Mouse (Mus musculus) forebrain, embryonic 13.5 days (tissue): ENCODE measurements around the gene Pctp. TPM values are rescaled to one million over a fixed set of nuclear protein-coding genes. Genes with fewer than 3 reads are reported as not detected.
A peak's percentile ranks its signal among the peaks of the same experiment; 100 is the strongest.

ENCODE experiments used
- ATAC-seq: fragments of 200-750 bp; cut with Nextera tagmentation; 2 replicates; pipeline ENCODE4 v1.8.0; 2017
- H3K27ac ChIP-seq: fragments of 300-500 bp; sonication (generic); 2 replicates; pipeline ENCODE4 v1.5.1; 2015; ENCODE audit warnings: inconsistent platforms, mild to moderate bottlenecking, moderate library complexity
- H3K27me3 ChIP-seq: fragments of 300-500 bp; sonication (generic); 2 replicates; pipeline ENCODE4 v1.6.1; 2015; ENCODE audit warnings: mild to moderate bottlenecking, inconsistent platforms
- H3K36me3 ChIP-seq: fragments of 300-500 bp; sonication (generic); 2 replicates; pipeline ENCODE4 v1.6.1; 2015; ENCODE audit warnings: mild to moderate bottlenecking, inconsistent platforms; ENCODE audit not compliant: poor library complexity, severe bottlenecking
- H3K4me1 ChIP-seq: fragments of 300-500 bp; sonication (generic); 2 replicates; pipeline ENCODE4 v1.6.1; 2015; ENCODE audit warnings: inconsistent platforms
- H3K4me2 ChIP-seq: fragments of 300-500 bp; sonication (generic); 2 replicates; pipeline ENCODE4 v1.6.1; 2015; ENCODE audit warnings: inconsistent platforms, mild to moderate bottlenecking, moderate library complexity
- H3K4me3 ChIP-seq: fragments of 300-500 bp; sonication (generic); 2 replicates; pipeline ENCODE4 v1.5.1; 2015; ENCODE audit warnings: mild to moderate bottlenecking, inconsistent platforms
- H3K9ac ChIP-seq: fragments of 300-500 bp; sonication (generic); 2 replicates; pipeline ENCODE4 v1.6.1; 2015; ENCODE audit warnings: mild to moderate bottlenecking, inconsistent platforms
- H3K9me3 ChIP-seq: fragments of 300-500 bp; sonication (generic); replicated peaks from 2 replicates; pipeline ENCODE4 v1.6.1; 2016; ENCODE audit warnings: inconsistent platforms
- WGBS: fragments of 180-500 bp; shearing (Covaris S2); methylation state at CpG from one replicate; pipeline ENCODE4 v1.1.7; 2015; 5-methylcytosine and 5-hydroxymethylcytosine counted together
- polyA plus RNA-seq: library from polyadenylated mRNA; unstranded; fragments of >200 nt; fragmentation: Nextera tagmentation; extraction: Ambion mirVana; gene quantifications from 2 replicates; pipeline ENCODE4 v1.2.1, GENCODE M21; 2015

Pctp gene
- polyA plus RNA-seq, 1 experiment from 2014 or later: 2.6 TPM

DNA sequence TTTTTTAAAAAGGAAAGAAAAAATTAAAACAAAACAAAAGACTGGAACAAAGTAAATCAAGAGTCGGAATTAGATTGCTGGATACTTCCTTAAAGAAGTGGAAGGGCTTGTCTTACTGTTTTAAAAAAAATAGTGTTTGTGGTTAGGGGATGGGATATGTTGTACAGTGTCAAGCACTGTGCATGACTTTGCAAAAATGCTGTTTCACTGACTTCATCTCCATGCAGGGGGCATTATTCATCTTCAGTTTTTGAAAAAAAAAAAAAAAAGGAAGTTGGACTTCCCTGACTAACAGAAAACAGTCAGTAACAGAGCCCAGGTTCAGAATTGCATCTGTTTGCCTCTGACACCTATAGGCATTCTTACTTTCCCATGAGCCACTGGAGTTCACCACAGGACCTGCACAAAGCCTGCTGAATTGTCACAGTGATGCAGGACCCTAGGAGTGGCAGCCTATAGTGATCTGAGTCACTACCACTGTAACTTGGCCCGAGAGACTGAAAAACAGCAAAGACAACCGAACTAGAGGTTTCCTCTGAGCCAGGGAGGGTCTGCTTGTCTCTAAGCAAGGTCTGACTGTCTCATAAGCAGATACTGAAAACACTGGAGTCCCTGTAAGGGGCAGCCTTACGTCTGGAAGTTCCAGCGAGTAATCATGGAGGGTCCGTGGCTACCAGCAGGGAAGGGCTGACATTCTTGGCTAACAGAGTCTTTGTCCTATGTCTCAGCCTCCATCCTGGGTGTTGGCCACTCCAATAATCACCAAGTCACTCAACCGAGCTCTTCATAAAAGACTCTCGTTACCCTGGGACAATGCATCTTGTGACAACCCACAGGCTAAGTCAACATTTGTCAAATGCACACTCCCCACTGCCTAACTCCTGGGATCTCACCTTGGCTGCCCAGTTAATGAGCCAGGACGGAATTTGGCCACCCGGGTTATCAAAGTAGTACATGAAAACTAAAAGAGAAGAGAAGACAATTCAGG lies 17.2 kb downstream of the Pctp start:
- H3K36me3 ChIP-seq: no peaks in the 10 kb centered on the region
- no peak for ATAC-seq
- H3K27me3 ChIP-seq: no peaks in the 10 kb centered on the region
- H3K27ac ChIP-seq: no peak overlapping the region
- H3K4me3 ChIP-seq: no peak overlapping the region
- H3K4me2 ChIP-seq: no peak overlapping the region
- H3K9me3 ChIP-seq: no peaks in the 10 kb centered on the region
- WGBS: 26% methylated on average over 10 of the region's 10 CpGs
- no peaks in the 10 kb centered on the region for H3K4me1 ChIP-seq
- no peak overlapping the region for H3K9ac ChIP-seq

DNA sequence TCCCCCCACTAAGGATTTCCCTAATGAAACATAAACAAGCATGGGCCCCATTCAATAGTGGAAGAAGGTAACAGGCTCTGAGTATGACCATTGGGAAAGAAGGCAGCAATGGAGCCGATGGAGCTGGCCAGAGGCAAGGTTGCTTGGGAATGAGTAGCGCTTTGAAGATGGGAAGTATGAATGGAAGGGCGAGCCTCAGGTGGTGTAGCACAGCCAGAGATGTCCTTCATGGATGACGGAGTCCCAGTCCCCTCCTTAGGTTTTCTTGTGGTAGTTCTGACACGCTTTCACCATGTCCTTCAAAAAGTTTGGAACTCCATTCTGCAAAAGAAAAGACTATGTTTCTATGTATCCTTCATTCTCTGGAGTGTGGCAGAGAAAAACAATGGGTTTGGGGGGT lies 18.3 kb downstream of the Pctp start:
- no peaks in the 10 kb centered on the region for H3K27me3 ChIP-seq
- no peak overlapping the region for H3K9ac ChIP-seq
- WGBS: 92% methylated on average over 5 of the region's 5 CpGs
- H3K9me3 ChIP-seq: no peaks in the 10 kb centered on the region
- no peaks in the 10 kb centered on the region for H3K36me3 ChIP-seq
- H3K4me2 ChIP-seq: no peak overlapping the region
- ATAC-seq: no peak
- H3K4me1 ChIP-seq: no peaks in the 10 kb centered on the region
- no peak overlapping the region for H3K4me3 ChIP-seq
- no peak overlapping the region for H3K27ac ChIP-seq

DNA sequence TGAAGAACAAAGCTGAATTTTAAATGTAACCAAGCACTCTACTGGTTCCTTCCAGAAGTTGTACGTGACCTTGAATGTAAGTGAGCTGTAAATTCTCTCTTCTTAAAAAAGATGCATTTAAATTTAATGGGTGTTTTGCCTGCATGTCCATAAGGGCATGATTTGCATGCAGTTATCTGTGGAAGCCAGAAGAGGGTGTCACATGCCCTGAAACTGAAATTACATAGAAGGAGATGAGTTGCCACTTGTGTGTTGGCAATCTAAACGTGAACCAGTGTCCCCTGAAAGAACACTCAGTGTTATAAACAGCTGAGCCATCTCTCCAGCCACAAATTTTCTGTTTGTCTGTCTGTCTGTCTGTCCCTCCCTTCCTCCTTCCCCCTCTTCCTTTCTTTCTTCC lies 19.8 kb downstream of the Pctp start:
- Histone ChIP-seq H3K4me2 (no peak overlapping the region), H3K9me3 (no peaks in the 10 kb centered on the region), H3K9ac (no peak overlapping the region), H3K36me3 (no peaks in the 10 kb centered on the region), H3K4me3 (no peak overlapping the region), H3K27me3 (no peaks in the 10 kb centered on the region), H3K27ac (no peak overlapping the region), H3K4me1 (peaks cover 10% of the 10 kb centered on the region)
- WGBS: 72% methylated on average over 2 of the region's 2 CpGs
- no peak for ATAC-seq

DNA sequence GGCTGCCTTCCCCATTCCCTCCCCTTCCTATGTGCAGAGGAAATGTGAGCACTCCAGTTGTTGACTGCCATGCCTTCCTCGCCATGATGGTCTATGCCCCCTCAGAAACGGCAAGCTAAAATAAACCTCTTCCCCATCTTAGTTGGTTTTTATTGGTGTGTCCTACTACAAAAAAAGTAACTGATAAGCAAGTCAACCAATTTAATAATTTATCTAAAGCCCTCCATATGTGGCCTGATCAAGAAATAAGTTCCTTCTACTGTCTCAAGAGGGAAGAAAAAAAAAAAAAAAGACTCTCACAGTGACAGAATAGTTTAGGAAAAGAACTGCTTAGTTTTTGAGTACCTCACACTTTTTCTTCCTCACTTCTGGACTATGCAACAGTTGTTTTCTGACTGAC lies 22.6 kb downstream of the Pctp start:
- Histone ChIP-seq H3K27me3 (no peaks in the 10 kb centered on the region), H3K4me2 (no peak overlapping the region), H3K36me3 (no peaks in the 10 kb centered on the region), H3K4me1 (peaks cover 14% of the 10 kb centered on the region), H3K27ac (no peak overlapping the region), H3K9me3 (no peaks in the 10 kb centered on the region), H3K9ac (no peak overlapping the region), H3K4me3 (no peak overlapping the region)
- ATAC-seq: no peak
- WGBS: 96% methylated on average over 2 of the region's 2 CpGs

GRCm38 (mm10) chr11:89978914-89979818 lies 23.5 kb downstream of the Pctp start:
- H3K9ac ChIP-seq: no peak overlapping the region
- H3K36me3 ChIP-seq: no peaks in the 10 kb centered on the region
- no peak overlapping the region for H3K27ac ChIP-seq
- no peaks in the 10 kb centered on the region for H3K9me3 ChIP-seq
- 75% methylated on average over 11 of the region's 11 CpGs for WGBS
- peaks cover 14% of the 10 kb centered on the region for H3K4me1 ChIP-seq
- H3K4me3 ChIP-seq: no peak overlapping the region
- H3K4me2 ChIP-seq: no peak overlapping the region
- no peak for ATAC-seq
- H3K27me3 ChIP-seq: no peaks in the 10 kb centered on the region

GRCm38 (mm10) chr11:89978353-89978831 lies 24.3 kb downstream of the Pctp start:
- Histone ChIP-seq H3K9me3 (no peaks in the 10 kb centered on the region), H3K4me3 (no peak overlapping the region), H3K4me1 (peaks cover 14% of the 10 kb centered on the region), H3K27me3 (no peaks in the 10 kb centered on the region), H3K4me2 (0 out of 2 replicates have a peak overlapping the region, but pooled peaks have one; percentile 4), H3K27ac (no peak overlapping the region), H3K36me3 (no peaks in the 10 kb centered on the region), H3K9ac (no peak overlapping the region)
- WGBS: 23% methylated on average over 11 of the region's 11 CpGs
- peak; percentile 10; the same call in 1 of the 2 replicates for ATAC-seq

DNA sequence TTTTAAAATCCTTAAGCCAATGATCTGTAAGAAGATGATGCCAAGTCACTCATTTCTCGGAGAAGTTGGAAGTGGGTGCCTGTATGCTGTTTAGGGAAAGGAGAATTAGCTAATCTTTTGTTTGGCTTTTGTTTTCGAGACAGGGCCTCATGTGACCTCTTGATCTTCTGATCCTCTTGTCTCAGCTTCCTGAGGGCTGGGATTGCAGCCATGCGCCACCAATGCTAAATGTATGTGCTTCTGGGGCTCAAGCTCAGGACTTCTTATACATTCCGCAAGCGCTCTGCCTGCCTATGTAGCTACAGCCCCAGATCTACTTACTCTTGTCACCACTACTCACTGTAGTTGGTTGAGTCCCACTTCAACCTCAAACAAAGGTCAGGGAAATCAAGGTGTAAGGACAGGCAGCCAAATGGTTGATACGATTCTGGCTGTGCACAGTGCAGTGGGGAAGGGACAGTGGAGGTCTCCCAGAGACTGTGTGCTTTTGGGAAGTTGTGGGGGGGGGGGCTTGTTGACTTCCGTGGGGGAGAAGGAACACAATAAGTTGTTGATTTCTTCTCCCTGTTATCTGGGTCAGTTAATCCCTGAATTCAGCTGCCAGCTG lies 24.8 kb downstream of the Pctp start:
- Histone ChIP-seq H3K4me1 (peaks cover 14% of the 10 kb centered on the region), H3K4me2 (0 out of 2 replicates have a peak overlapping the region, but pooled peaks have one; percentile 4), H3K27ac (no peak overlapping the region), H3K36me3 (no peaks in the 10 kb centered on the region), H3K9me3 (no peaks in the 10 kb centered on the region), H3K9ac (no peak overlapping the region), H3K4me3 (no peak overlapping the region), H3K27me3 (no peaks in the 10 kb centered on the region)
- peak; percentile 36; the same call in 1 of the 2 replicates for ATAC-seq
- 29% methylated on average over 7 of the region's 7 CpGs for WGBS

DNA sequence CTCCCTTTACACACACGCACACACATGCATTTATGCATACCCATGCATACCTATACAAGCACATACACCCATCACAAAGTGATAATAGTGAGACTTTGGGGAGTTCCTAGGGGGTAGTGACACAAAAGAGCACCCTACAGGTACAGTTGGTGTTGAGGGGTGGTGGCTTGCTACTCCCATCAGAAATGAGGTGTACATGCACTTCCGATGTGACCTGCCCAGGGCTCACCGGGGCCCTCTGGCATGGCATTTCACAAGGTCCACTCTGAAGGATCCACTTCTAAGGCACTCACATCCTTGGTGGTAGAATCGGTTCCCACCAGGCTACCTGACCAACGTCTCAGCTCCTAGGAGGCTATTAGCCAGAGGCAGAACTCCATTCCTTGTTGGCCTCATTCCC lies 26.3 kb downstream of the Pctp start:
- no peak overlapping the region for H3K4me2 ChIP-seq
- no peaks in the 10 kb centered on the region for H3K27me3 ChIP-seq
- ATAC-seq: no peak
- no peak overlapping the region for H3K4me3 ChIP-seq
- H3K4me1 ChIP-seq: peaks cover 16% of the 10 kb centered on the region
- no peak overlapping the region for H3K27ac ChIP-seq
- WGBS: 88% methylated on average over 5 of the region's 5 CpGs
- no peaks in the 10 kb centered on the region for H3K9me3 ChIP-seq
- H3K9ac ChIP-seq: no peak overlapping the region
- no peaks in the 10 kb centered on the region for H3K36me3 ChIP-seq

DNA sequence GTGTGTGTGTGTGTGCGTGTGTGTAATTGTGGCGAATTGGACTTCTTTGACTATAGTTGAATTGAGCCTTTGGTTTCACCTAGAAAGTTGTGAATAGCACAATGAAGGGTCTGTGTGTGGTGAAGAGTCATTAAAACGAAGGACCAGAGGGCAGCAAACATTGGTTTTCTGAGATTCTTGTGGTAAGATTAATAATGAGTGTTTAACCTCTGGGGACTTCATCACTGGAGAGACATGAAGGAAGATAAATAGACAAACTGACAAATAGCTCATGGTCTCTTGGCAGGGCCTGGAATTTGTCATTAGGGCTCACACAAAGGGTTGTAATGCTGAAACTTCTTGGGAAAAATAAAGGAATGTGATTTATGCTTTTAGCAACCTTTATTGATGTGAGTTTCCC lies 31.4 kb downstream of the Pctp start:
- Histone ChIP-seq H3K4me3 (no peak overlapping the region), H3K9ac (no peak overlapping the region), H3K4me1 (peaks cover 10% of the 10 kb centered on the region; the same call in 1 of the 2 replicates), H3K27ac (no peak overlapping the region), H3K27me3 (no peaks in the 10 kb centered on the region), H3K4me2 (no peak overlapping the region), H3K9me3 (no peaks in the 10 kb centered on the region), H3K36me3 (no peaks in the 10 kb centered on the region)
- ATAC-seq: no peak
- 50% methylated on average over 3 of the region's 3 CpGs for WGBS

- H3K4me1 ChIP-seq: peaks cover 10% of the 10 kb centered on the region; the same call in 1 of the 2 replicates
- H3K9ac ChIP-seq: no peak overlapping the region
- no peaks in the 10 kb centered on the region for H3K27me3 ChIP-seq
- no peak overlapping the region for H3K4me3 ChIP-seq
- 54% methylated on average over 4 of the region's 4 CpGs for WGBS
- ATAC-seq: no peak
- H3K27ac ChIP-seq: no peak overlapping the region
- no peaks in the 10 kb centered on the region for H3K9me3 ChIP-seq
- no peaks in the 10 kb centered on the region for H3K36me3 ChIP-seq
- H3K4me2 ChIP-seq: no peak overlapping the region
These were observed 32.0 kb downstream of the Pctp start for GRCm38 (mm10) chr11:89970726-89971125.

GRCm38 (mm10) chr11:89969131-89969530 lies 33.6 kb downstream of the Pctp start:
- Histone ChIP-seq H3K27ac (no peak overlapping the region), H3K4me3 (no peak overlapping the region), H3K4me2 (no peak overlapping the region), H3K4me1 (peaks cover 10% of the 10 kb centered on the region; the same call in 1 of the 2 replicates), H3K36me3 (no peaks in the 10 kb centered on the region), H3K9me3 (no peaks in the 10 kb centered on the region), H3K27me3 (no peaks in the 10 kb centered on the region), H3K9ac (no peak overlapping the region)
- 80% methylated on average over 4 of the region's 4 CpGs for WGBS
- no peak for ATAC-seq
